Mouse (Mus musculus) heart, adult 2 months (tissue): Measurements from ENCODE around the gene Fam198a. TPM values are rescaled to one million over a fixed set of nuclear protein-coding genes. Genes with fewer than 3 reads are reported as not detected.

ENCODE experiments used
- DNase-seq, 2 experiments: peaks; one replicate each; pipeline ENCODE4 v3.0.0; 2021
- H3K27ac ChIP-seq: fragments of 200-600 bp; 2 replicates; pipeline ENCODE4 v1.8.1; 2022
- H3K27me3 ChIP-seq: fragments of 200-500 bp; 2 replicates; pipeline ENCODE4 v1.6.1; 2012; ENCODE audit warnings: mild to moderate bottlenecking, low read length, inconsistent platforms, mixed read lengths; ENCODE audit not compliant: control insufficient read depth, insufficient read depth
- H3K36me3 ChIP-seq: fragments of 200-500 bp; 2 replicates; pipeline ENCODE4 v1.6.1; 2012; ENCODE audit warnings: low read length, inconsistent platforms; ENCODE audit not compliant: control insufficient read depth, insufficient read depth
- H3K4me1 ChIP-seq: fragments of 200-500 bp; 2 replicates; pipeline ENCODE4 v1.6.1; 2011; ENCODE audit warnings: low read length; ENCODE audit not compliant: control insufficient read depth, insufficient read depth
- H3K4me3 ChIP-seq: fragments of 200-600 bp; 2 replicates; pipeline ENCODE4 v1.8.1; 2022
- H3K79me2 ChIP-seq: fragments of 200-500 bp; replicated peaks from 2 replicates; pipeline ENCODE4 v1.6.1; 2012; ENCODE audit warnings: mild to moderate bottlenecking, inconsistent platforms, low read length, moderate library complexity, mixed read lengths; ENCODE audit not compliant: control insufficient read depth, insufficient read depth
- H3K9ac ChIP-seq: fragments of 200-500 bp; 2 replicates; pipeline ENCODE4 v1.6.1; 2012; ENCODE audit warnings: low read depth, mild to moderate bottlenecking, control low read depth, inconsistent platforms, low read length, mixed read lengths
- CTCF ChIP-seq: fragments of 200-600 bp; IDR thresholded peaks from 2 replicates; pipeline ENCODE4 v1.8.1; 2022; ENCODE audit warnings: antibody characterized with exemption, mild to moderate bottlenecking, moderate library complexity
- EP300 ChIP-seq: fragments of 200-500 bp; IDR thresholded peaks from 2 replicates; pipeline ENCODE4 v1.6.1; 2011; ENCODE audit warnings: low read depth, low read length, control low read depth; ENCODE audit not compliant: insufficient read depth
- POLR2A ChIP-seq: fragments of 200-500 bp; IDR thresholded peaks from 2 replicates; pipeline ENCODE4 v1.6.1; 2011; ENCODE audit warnings: mild to moderate bottlenecking, low read depth, low read length, control low read depth; ENCODE audit not compliant: insufficient read depth
- WGBS: fragments of 180-500 bp; shearing (Covaris S2); methylation state at CpG from one replicate; pipeline ENCODE4 v1.1.7; 2018; 5-methylcytosine and 5-hydroxymethylcytosine counted together
- intact Hi-C: fragments of 180-260 bp; cut with DNase I; formaldehyde crosslinking; loops from one replicate; pipeline ENCODE4 v1.15.1; 2025
- polyA plus RNA-seq: library from polyadenylated mRNA; depleted of rRNA; stranded (reverse); fragments of >200 nt; gene quantifications from 2 replicates; pipeline ENCODE4 v1.2.3, GENCODE M21; 2012
- total RNA-seq, 2 experiments: library from RNA; stranded (reverse); gene quantifications; 2 replicates each; pipeline ENCODE4 v1.2.3; 2021

Gene Fam198a
- total and polyA plus RNA-seq, 3 experiments, result 0.42 to 1.5 (median 0.96) TPM

- TF ChIP-seq POLR2A, result no peak
- TF ChIP-seq EP300, result no peak
- TF ChIP-seq CTCF, result no peak
Measured at GRCm38 (mm10) chr9:121912786-121913185, 38.0 kb upstream of the Fam198a start.

DNA sequence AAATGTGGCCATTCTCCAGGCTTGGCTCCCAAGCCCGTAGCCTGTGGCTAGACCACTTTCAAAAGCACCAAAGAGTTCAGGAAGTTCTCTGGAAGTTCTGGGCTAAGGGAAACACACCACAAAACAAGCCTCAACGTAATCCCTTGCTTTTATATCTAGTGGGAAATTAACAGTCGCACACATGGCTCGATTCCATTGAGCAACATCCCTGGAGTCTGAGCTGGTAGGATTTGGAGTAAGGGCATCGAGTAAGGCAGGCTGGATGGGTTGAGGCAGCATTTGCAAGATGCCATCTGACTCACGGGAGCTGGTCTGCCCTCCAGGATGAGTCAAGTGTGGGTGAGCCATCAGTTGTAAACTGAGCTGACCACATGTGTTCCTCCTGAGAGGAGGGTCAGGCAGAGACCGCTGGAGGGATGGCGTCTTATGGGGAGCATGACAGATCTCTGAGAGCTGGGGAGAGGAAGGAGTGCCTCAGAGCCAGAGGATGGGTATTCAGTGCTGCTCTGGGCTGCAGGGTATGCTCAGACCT, 36.5 kb upstream of the Fam198a start:
- TF ChIP-seq EP300 (no peak), POLR2A (no peak), CTCF (no peak)
- H3K36me3 ChIP-seq, result no peaks in the 10 kb centered on the region
- H3K9ac ChIP-seq, result no peak overlapping the region
- H3K4me3 ChIP-seq, result no peak overlapping the region
- H3K27ac ChIP-seq, result no peak overlapping the region
- 79% methylated on average over 8 of the region's 8 CpGs for whole genome bisulfite sequencing
- intact Hi-C loops, result no loop called here
- peaks cover 1% of the 10 kb centered on the region for H3K4me1 ChIP-seq
- H3K79me2 ChIP-seq, result no peaks in the 10 kb centered on the region
- no peaks in the 10 kb centered on the region; the same call in 1 of the 2 replicates for H3K27me3 ChIP-seq
- DNase-seq, result no peak

More at GRCm38 (mm10) chr9:121912786-121913185, 38.0 kb upstream of the Fam198a start:
- intact Hi-C loops, result no loop called here
- Histone ChIP-seq H3K27ac (no peak overlapping the region), H3K4me1 (no peaks in the 10 kb centered on the region), H3K79me2 (no peaks in the 10 kb centered on the region), H3K27me3 (no peaks in the 10 kb centered on the region), H3K36me3 (no peaks in the 10 kb centered on the region), H3K4me3 (no peak overlapping the region), H3K9ac (no peak overlapping the region)
- DNase-seq, result no peak
- 85% methylated on average over 4 of the region's 4 CpGs for WGBS

GRCm38 (mm10) chr9:121915056-121915455, 35.7 kb upstream of the Fam198a start:
- Histone ChIP-seq H3K27ac (no peak overlapping the region), H3K27me3 (no peaks in the 10 kb centered on the region; the same call in 1 of the 2 replicates), H3K79me2 (no peaks in the 10 kb centered on the region), H3K36me3 (no peaks in the 10 kb centered on the region), H3K4me3 (no peak overlapping the region), H3K4me1 (peaks cover 2% of the 10 kb centered on the region), H3K9ac (no peak overlapping the region)
- DNase-seq, result no peak
- TF ChIP-seq CTCF (no peak), EP300 (no peak), POLR2A (no peak)
- 81% methylated on average over 10 of the region's 10 CpGs for WGBS
- intact Hi-C loops, result no loop called here

DNA sequence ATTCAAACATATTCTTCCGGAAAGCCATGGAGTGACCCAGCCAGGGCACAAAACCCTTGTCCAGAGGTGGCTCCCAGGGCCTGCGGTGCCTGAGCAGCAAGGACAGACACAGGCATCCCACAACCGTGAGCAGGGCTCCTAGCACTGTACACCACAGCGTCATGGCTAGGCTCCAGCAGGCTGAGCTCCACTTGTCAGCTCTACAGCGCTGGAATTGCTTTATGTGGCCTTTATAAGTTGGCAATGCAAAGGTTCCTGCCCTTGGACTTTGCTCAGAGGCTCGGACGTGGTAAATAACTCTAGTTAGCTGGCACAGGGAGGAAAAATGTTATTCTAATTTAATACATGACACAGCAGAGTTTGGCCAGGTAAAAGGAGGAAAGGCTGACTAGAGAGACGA, 34.7 kb upstream of the Fam198a start, which contains the start of gene Cyp8b1:
Gene Cyp8b1 (minus strand): TSS at position 204 of the 400 bp plus-strand sequence.
- no peaks in the 10 kb centered on the region; the same call in 1 of the 2 replicates for H3K27me3 ChIP-seq
- no peaks in the 10 kb centered on the region for H3K36me3 ChIP-seq
- no peak within 1 kb of the TSS for H3K27ac ChIP-seq
- no peaks in the 10 kb centered on the region for H3K79me2 ChIP-seq
- TF ChIP-seq EP300 (no peak), POLR2A (no peak), CTCF (no peak)
- intact Hi-C loops, result no loop called here
- no peak within 1 kb of the TSS for H3K9ac ChIP-seq
- H3K4me1 ChIP-seq, result peaks cover 2% of the 10 kb centered on the region
- DNase-seq, result no peak
- 66% methylated on average over 8 of the region's 8 CpGs for WGBS
- H3K4me3 ChIP-seq, result no peak within 1 kb of the TSS

- H3K79me2 ChIP-seq, result no peaks in the 10 kb centered on the region
- TF ChIP-seq CTCF, result no peak
- TF ChIP-seq EP300, result no peak
- TF ChIP-seq POLR2A, result no peak
- intact Hi-C loops, result no loop called here
- H3K9ac ChIP-seq, result no peak overlapping the region
- no peaks in the 10 kb centered on the region for H3K36me3 ChIP-seq
- no peak overlapping the region for H3K27ac ChIP-seq
- H3K27me3 ChIP-seq, result no peaks in the 10 kb centered on the region; the same call in 1 of the 2 replicates
- DNase-seq, result no peak
- H3K4me1 ChIP-seq, result peaks cover 2% of the 10 kb centered on the region
- 66% methylated on average over 10 of the region's 10 CpGs for WGBS
- no peak overlapping the region for H3K4me3 ChIP-seq
Measured at GRCm38 (mm10) chr9:121919027-121919501, 31.7 kb upstream of the Fam198a start.

DNA sequence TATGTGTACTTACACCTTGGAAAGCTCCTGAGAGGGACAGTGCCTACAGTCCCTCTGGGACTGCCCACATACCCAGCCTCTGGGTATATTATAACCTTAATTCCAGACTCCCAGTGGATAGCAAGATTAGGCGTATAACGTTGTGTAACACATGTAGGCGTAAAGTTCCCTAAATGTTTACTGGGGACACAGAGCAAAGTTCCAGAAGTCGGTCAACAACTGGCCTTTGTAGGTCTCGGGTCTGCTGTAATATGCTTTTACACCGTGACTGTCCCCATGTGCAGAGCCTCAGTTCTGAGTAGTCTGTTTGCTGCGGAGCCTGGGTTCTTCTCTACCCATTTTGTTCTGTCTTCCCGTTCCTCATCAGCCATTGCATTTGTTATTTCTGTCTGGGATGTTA, 27.3 kb upstream of the Fam198a start:
- DNase-seq, result no peak
- Histone ChIP-seq H3K79me2 (no peaks in the 10 kb centered on the region), H3K27me3 (no peaks in the 10 kb centered on the region; the same call in 1 of the 2 replicates), H3K36me3 (no peaks in the 10 kb centered on the region), H3K27ac (no peak overlapping the region), H3K4me1 (peaks cover 2% of the 10 kb centered on the region), H3K4me3 (no peak overlapping the region), H3K9ac (no peak overlapping the region)
- intact Hi-C loops, result no loop called here
- WGBS, result 76% methylated on average over 8 of the region's 8 CpGs
- TF ChIP-seq EP300 (no peak), CTCF (no peak), POLR2A (no peak)

GRCm38 (mm10) chr9:121923906-121924305, 26.9 kb upstream of the Fam198a start:
- no peak for DNase-seq
- Histone ChIP-seq H3K4me1 (peaks cover 2% of the 10 kb centered on the region), H3K27ac (no peak overlapping the region), H3K27me3 (no peaks in the 10 kb centered on the region; the same call in 1 of the 2 replicates), H3K4me3 (no peak overlapping the region), H3K9ac (no peak overlapping the region), H3K36me3 (no peaks in the 10 kb centered on the region), H3K79me2 (no peaks in the 10 kb centered on the region)
- intact Hi-C loops, result no loop called here
- TF ChIP-seq EP300, result no peak
- TF ChIP-seq POLR2A, result no peak
- TF ChIP-seq CTCF, result no peak
- WGBS, result 81% methylated on average over 5 of the region's 5 CpGs
